Mouse (Mus musculus) forebrain, postnatal 0 days (tissue): Measurements from ENCODE around the gene Lhb. TPM values are rescaled to one million over a fixed set of nuclear protein-coding genes. Genes with fewer than 3 reads are reported as not detected.
A peak's percentile ranks its signal among the peaks of the same experiment; 100 is the strongest.

Experiments
- ATAC-seq: fragments of 200-750 bp; cut with Nextera tagmentation; 2 replicates; pipeline ENCODE4 v1.8.0; 2017; ENCODE audit warnings: mild to moderate bottlenecking, moderate library complexity
- DNase-seq: peaks from one replicate; pipeline ENCODE4 v3.0.0-alpha.2; 2015
- H3K27ac ChIP-seq: fragments of 300-500 bp; sonication (generic); 2 replicates; pipeline ENCODE4 v1.5.1; 2014; ENCODE audit warnings: low read depth, mild to moderate bottlenecking, antibody characterized with exemption, low read length, moderate library complexity, mixed read lengths
- H3K27me3 ChIP-seq: fragments of 300-500 bp; sonication (generic); 2 replicates; pipeline ENCODE4 v1.6.1; 2014; ENCODE audit warnings: mild to moderate bottlenecking, low read length, mixed read lengths; ENCODE audit not compliant: insufficient read depth
- H3K36me3 ChIP-seq: fragments of 300-500 bp; sonication (generic); 2 replicates; pipeline ENCODE4 v1.6.1; 2014; ENCODE audit warnings: mild to moderate bottlenecking, moderate library complexity; ENCODE audit not compliant: insufficient read depth
- H3K4me1 ChIP-seq: fragments of 300-500 bp; sonication (generic); 2 replicates; pipeline ENCODE4 v1.6.1; 2014; ENCODE audit warnings: antibody characterized with exemption; ENCODE audit not compliant: insufficient read depth
- H3K4me2 ChIP-seq: fragments of 300-500 bp; sonication (generic); 2 replicates; pipeline ENCODE4 v1.6.1; 2014; ENCODE audit warnings: low read depth, mild to moderate bottlenecking, moderate library complexity
- H3K4me3 ChIP-seq: fragments of 300-500 bp; sonication (generic); 2 replicates; pipeline ENCODE4 v1.5.1; 2014; ENCODE audit warnings: low read depth, low read length, mixed read lengths
- H3K9ac ChIP-seq: fragments of 300-500 bp; sonication (generic); 2 replicates; pipeline ENCODE4 v1.6.1; 2014; ENCODE audit warnings: mild to moderate bottlenecking
- H3K9me3 ChIP-seq: fragments of 300-500 bp; sonication (generic); 2 replicates; pipeline ENCODE4 v1.6.1; 2016; ENCODE audit warnings: low read length
- CTCF ChIP-seq: sonication (generic); IDR thresholded peaks from 2 replicates; pipeline ENCODE4 v1.5.1; 2016; ENCODE audit warnings: antibody characterized with exemption, control low read depth, low read depth
- WGBS: fragments of 180-500 bp; shearing (Covaris S2); extraction: QIAGEN DNeasy Blood & Tissue Kit; methylation state at CpG from one replicate; pipeline ENCODE4 v1.1.7; 2014; 5-methylcytosine and 5-hydroxymethylcytosine counted together
- polyA plus RNA-seq: library from polyadenylated mRNA; unstranded; fragments of >200 nt; fragmentation: Nextera tagmentation; extraction: Ambion mirVana; gene quantifications from 2 replicates; pipeline ENCODE4 v1.2.1, GENCODE M21; 2015
- total RNA-seq: library from RNA; depleted of rRNA; stranded (reverse); fragments of >200 nt; gene quantifications from 2 replicates; pipeline ENCODE4 v1.2.3, GENCODE M21; 2014; rRNA removed

Lhb gene
- total RNA-seq, result 0.43 TPM in 1 of 2 replicates, not detected in the other
- polyA plus RNA-seq, result 0.36 and 1.0 TPM in 2 replicates

GRCm38 (mm10) chr7:45420615-45420919 lies at the start of gene Lhb:
Gene Lhb, plus strand, starts transcription at chr7:45420820.
- Histone ChIP-seq H3K4me1 (no peaks in the 10 kb centered on the region), H3K4me2 (no peak within 1 kb of the TSS), H3K9ac (no peak within 1 kb of the TSS), H3K27me3 (peaks cover 40% of the 10 kb centered on the region), H3K27ac (no peak within 1 kb of the TSS), H3K36me3 (peaks cover 51% of the 10 kb centered on the region), H3K4me3 (no peak within 1 kb of the TSS), H3K9me3 (no peaks in the 10 kb centered on the region)
- ATAC-seq (no peak), DNase-seq (no peak)
- TF ChIP-seq CTCF, result no peak
- WGBS, result 64% methylated on average over 6 of the region's 6 CpGs

GRCm38 (mm10) chr7:45372371-45372770 lies 48.2 kb upstream of the Lhb start:
- 84% methylated on average over 5 of the region's 5 CpGs for WGBS
- TF ChIP-seq CTCF, result no peak
- Histone ChIP-seq H3K4me2 (no peak overlapping the region), H3K4me1 (peaks cover 7% of the 10 kb centered on the region), H3K9me3 (no peaks in the 10 kb centered on the region), H3K36me3 (peaks cover 41% of the 10 kb centered on the region), H3K4me3 (no peak overlapping the region), H3K9ac (no peak overlapping the region), H3K27me3 (no peaks in the 10 kb centered on the region), H3K27ac (no peak overlapping the region)
- DNase-seq (no peak), ATAC-seq (no peak)

DNA sequence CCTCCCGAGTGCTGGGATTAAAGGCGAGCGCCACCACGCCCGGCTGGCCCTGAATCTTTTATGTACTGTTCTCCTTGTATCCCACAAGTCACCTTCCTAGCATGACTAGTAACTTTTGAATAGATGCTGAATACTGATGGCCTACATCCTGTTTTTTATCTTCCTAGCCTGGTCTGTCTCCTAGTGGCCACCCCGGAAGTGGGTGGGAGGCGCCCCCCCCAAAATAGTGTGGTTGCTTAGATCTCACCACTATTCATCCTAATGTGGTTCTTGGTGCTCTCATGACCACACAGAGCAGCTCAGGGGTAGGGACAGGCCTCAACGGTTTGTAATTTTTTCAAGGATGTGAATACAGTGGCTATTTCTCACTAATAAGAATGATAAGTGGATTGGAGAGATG lies 46.0 kb upstream of the Lhb start:
- WGBS, result 92% methylated on average over 8 of the region's 8 CpGs

GRCm38 (mm10) chr7:45376057-45376456 lies 44.6 kb upstream of the Lhb start:
- Histone ChIP-seq H3K27ac (no peak overlapping the region), H3K4me1 (no peaks in the 10 kb centered on the region), H3K4me3 (no peak overlapping the region), H3K36me3 (peaks cover 76% of the 10 kb centered on the region), H3K4me2 (no peak overlapping the region), H3K9me3 (no peaks in the 10 kb centered on the region), H3K27me3 (no peaks in the 10 kb centered on the region), H3K9ac (no peak overlapping the region)
- no peak for TF ChIP-seq CTCF
- 62% methylated on average over 1 of the region's 1 CpGs for WGBS
- ATAC-seq, result 0 out of 2 replicates have a peak, but pooled peaks have one; percentile 9
- DNase-seq, result no peak

More for the DNA sequence above, 46.0 kb upstream of the Lhb start:
- Histone ChIP-seq H3K4me3 (no peak overlapping the region), H3K27me3 (no peaks in the 10 kb centered on the region), H3K4me1 (no peaks in the 10 kb centered on the region), H3K36me3 (peaks cover 62% of the 10 kb centered on the region), H3K4me2 (no peak overlapping the region), H3K9me3 (no peaks in the 10 kb centered on the region), H3K9ac (no peak overlapping the region), H3K27ac (no peak overlapping the region)
- DNase-seq (no peak), ATAC-seq (no peak)
- TF ChIP-seq CTCF, result no peak

- WGBS, result 93% methylated on average over 3 of the region's 3 CpGs
- H3K36me3 ChIP-seq, result peaks cover 96% of the 10 kb centered on the region
Measured at GRCm38 (mm10) chr7:45386077-45386476, 34.5 kb upstream of the Lhb start.

DNA sequence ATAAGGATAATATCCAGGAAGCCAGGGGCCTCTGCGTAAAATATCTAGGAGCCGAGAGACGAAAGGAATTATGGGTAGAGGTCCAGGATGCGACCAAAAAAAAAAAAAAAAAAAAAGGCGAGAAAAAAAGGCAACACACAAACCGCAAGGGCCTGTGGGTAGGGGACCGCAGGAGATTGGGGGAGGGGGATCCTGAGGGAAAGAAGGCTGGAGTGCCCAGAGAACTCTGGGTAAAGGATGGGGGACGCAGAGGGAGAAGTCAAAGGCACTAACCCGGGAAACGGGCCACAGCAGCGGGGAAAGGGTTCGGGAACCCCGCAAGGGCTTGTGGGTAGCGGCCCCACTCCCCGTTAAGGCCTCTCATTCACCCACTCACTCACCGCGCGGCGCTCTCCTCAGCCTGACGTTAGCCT lies 25.5 kb upstream of the Lhb start:
- ATAC-seq (peak; percentile 67), DNase-seq (no peak)
- Histone ChIP-seq H3K4me1 (peaks cover 14% of the 10 kb centered on the region), H3K27ac (peak overlapping the region; percentile 99), H3K4me2 (peak overlapping the region; percentile 85), H3K27me3 (no peaks in the 10 kb centered on the region), H3K9me3 (no peaks in the 10 kb centered on the region), H3K9ac (peak overlapping the region; percentile 80), H3K36me3 (peaks cover 21% of the 10 kb centered on the region), H3K4me3 (peak overlapping the region; percentile 90)
- TF ChIP-seq CTCF, result no peak
- 0% methylated on average over 19 of the region's 20 CpGs for WGBS

More at GRCm38 (mm10) chr7:45386077-45386476, 34.5 kb upstream of the Lhb start:
- ATAC-seq (no peak), DNase-seq (no peak)
- Histone ChIP-seq H3K27ac (no peak overlapping the region), H3K4me2 (no peak overlapping the region), H3K4me3 (no peak overlapping the region), H3K27me3 (no peaks in the 10 kb centered on the region), H3K4me1 (no peaks in the 10 kb centered on the region), H3K9ac (no peak overlapping the region), H3K9me3 (no peaks in the 10 kb centered on the region)
- TF ChIP-seq CTCF, result peak; percentile 34

GRCm38 (mm10) chr7:45395578-45396336 lies 24.9 kb upstream of the Lhb start, which contains the start of gene Snrnp70:
Gene Snrnp70, minus strand, starts transcription at chr7:45395742.
- WGBS, result 2% methylated on average over 60 of the region's 60 CpGs
- H3K27ac ChIP-seq, result peak within 1 kb of the TSS; percentile 99
- peak within 1 kb of the TSS; percentile 85 for H3K4me2 ChIP-seq
- TF ChIP-seq CTCF, result no peak
- peaks cover 15% of the 10 kb centered on the region for H3K36me3 ChIP-seq
- peak within 1 kb of the TSS; percentile 80 for H3K9ac ChIP-seq
- H3K9me3 ChIP-seq, result no peaks in the 10 kb centered on the region
- peaks cover 14% of the 10 kb centered on the region for H3K4me1 ChIP-seq
- ATAC-seq (peak; percentile 97), DNase-seq (peak; percentile 100)
- no peaks in the 10 kb centered on the region for H3K27me3 ChIP-seq
- peak within 1 kb of the TSS; percentile 90 for H3K4me3 ChIP-seq
